Mouse (Mus musculus): Measurements from ENCODE around the gene Mylpf. TPM values are rescaled to one million over a fixed set of nuclear protein-coding genes. Genes with fewer than 3 reads are reported as not detected.

Mylpf gene
- total RNA-seq, 1 experiment: 498 TPM

- Histone ChIP-seq H3K27ac (ENCODE audit: insufficient read depth, low read depth, low read length, poor library complexity, severe bottlenecking) (peak overlapping the region; percentile 30), H3K4me3 (ENCODE audit: insufficient read depth in 1 of 2, low read depth in 1 of 2, low read length in 2 of 2, poor library complexity in 1 of 2, severe bottlenecking in 1 of 2) (peak overlapping the region; percentile 18 to 55), H3K9me3 (ENCODE audit: control insufficient read depth, insufficient read depth, low read depth, low read length) (no peaks in the 10 kb centered on the region), H3K4me1 (ENCODE audit: control insufficient read depth in 2 of 2, insufficient read depth in 2 of 2, low read length in 2 of 2, poor library complexity in 1 of 2) (peaks cover 18 to 21% of the 10 kb centered on the region in 2 experiments), H3K9ac (ENCODE audit: insufficient read depth, low read depth, low read length, poor library complexity, severe bottlenecking) (peak overlapping the region; percentile 67), H3K36me3 (ENCODE audit: control insufficient read depth, insufficient read depth, low read length, poor library complexity, severe bottlenecking) (peaks cover 18% of the 10 kb centered on the region)
- TF ChIP-seq ZNF384 (IDR thresholded peaks at IDR 0.05; ENCODE audit: low read depth, low read length) (no peak), ZC3H11A (IDR thresholded peaks at IDR 0.05; ENCODE audit: borderline replicate concordance, low read depth, low read length) (no peak), MAFK (IDR thresholded peaks at IDR 0.05; ENCODE audit: insufficient read depth, low read depth, low read length) (no peak), CHD2 (IDR thresholded peaks at IDR 0.05; ENCODE audit: low read depth, low read length) (no peak), HCFC1 (IDR thresholded peaks at IDR 0.05; ENCODE audit: borderline replicate concordance, insufficient read depth, low read length) (no peak)
- in situ Hi-C loops (cut with MboI; ENCODE audit: low sequenced_read_pairs in 2 of 2, unreplicated experiment in 2 of 2): no loop called here
- DNase-seq (ENCODE audit: low read depth, low spot score): no peak
Observed at GRCm38 (mm10) chr7:127217901-127218642, 9.4 kb downstream of the Mylpf start.

GRCm38 (mm10) chr7:127218670-127219069, 10.0 kb downstream of the Mylpf start:
- no peak for DNase-seq (ENCODE audit: low read depth, low spot score)
- no peaks in the 10 kb centered on the region for H3K9me3 ChIP-seq (ENCODE audit: control insufficient read depth, insufficient read depth, low read depth, low read length)
- peak overlapping the region; percentile 67; the same call in 1 of the 2 replicates for H3K9ac ChIP-seq (ENCODE audit: insufficient read depth, low read depth, low read length, poor library complexity, severe bottlenecking)
- TF ChIP-seq ZNF384 (IDR thresholded peaks at IDR 0.05; ENCODE audit: low read depth, low read length) (no peak), MAFK (IDR thresholded peaks at IDR 0.05; ENCODE audit: insufficient read depth, low read depth, low read length) (no peak), HCFC1 (IDR thresholded peaks at IDR 0.05; ENCODE audit: borderline replicate concordance, insufficient read depth, low read length) (no peak), ZC3H11A (IDR thresholded peaks at IDR 0.05; ENCODE audit: borderline replicate concordance, low read depth, low read length) (no peak), CHD2 (IDR thresholded peaks at IDR 0.05; ENCODE audit: low read depth, low read length) (no peak)
- peak overlapping the region; percentile 30; the same call in 1 of the 2 replicates for H3K27ac ChIP-seq (ENCODE audit: insufficient read depth, low read depth, low read length, poor library complexity, severe bottlenecking)
- H3K4me1 ChIP-seq (ENCODE audit: control insufficient read depth in 2 of 2, insufficient read depth in 2 of 2, low read length in 2 of 2, poor library complexity in 1 of 2): peaks cover 20 to 21% of the 10 kb centered on the region in 2 experiments
- in situ Hi-C loops (cut with MboI; ENCODE audit: low sequenced_read_pairs in 2 of 2, unreplicated experiment in 2 of 2): no loop called here
- H3K36me3 ChIP-seq (ENCODE audit: control insufficient read depth, insufficient read depth, low read length, poor library complexity, severe bottlenecking): peaks cover 18% of the 10 kb centered on the region
- peak overlapping the region in 1 of 2 experiments; percentile 55; a peak in 2 of 4 replicates for H3K4me3 ChIP-seq (ENCODE audit: insufficient read depth in 1 of 2, low read depth in 1 of 2, low read length in 2 of 2, poor library complexity in 1 of 2, severe bottlenecking in 1 of 2)

GRCm38 (mm10) chr7:127220440-127220839, 11.8 kb downstream of the Mylpf start:
- in situ Hi-C loops (cut with MboI; ENCODE audit: low sequenced_read_pairs in 2 of 2, unreplicated experiment in 2 of 2): no loop called here
- no peak overlapping the region for H3K27ac ChIP-seq (ENCODE audit: insufficient read depth, low read depth, low read length, poor library complexity, severe bottlenecking)
- no peak overlapping the region for H3K9ac ChIP-seq (ENCODE audit: insufficient read depth, low read depth, low read length, poor library complexity, severe bottlenecking)
- TF ChIP-seq ZC3H11A (IDR thresholded peaks at IDR 0.05; ENCODE audit: borderline replicate concordance, low read depth, low read length) (no peak), MAFK (IDR thresholded peaks at IDR 0.05; ENCODE audit: insufficient read depth, low read depth, low read length) (no peak), ZNF384 (IDR thresholded peaks at IDR 0.05; ENCODE audit: low read depth, low read length) (no peak), CHD2 (IDR thresholded peaks at IDR 0.05; ENCODE audit: low read depth, low read length) (no peak), HCFC1 (IDR thresholded peaks at IDR 0.05; ENCODE audit: borderline replicate concordance, insufficient read depth, low read length) (no peak)
- DNase-seq (ENCODE audit: low read depth, low spot score): no peak
- H3K4me1 ChIP-seq (ENCODE audit: control insufficient read depth in 2 of 2, insufficient read depth in 2 of 2, low read length in 2 of 2, poor library complexity in 1 of 2): peaks cover 14 to 21% of the 10 kb centered on the region in 2 experiments
- peaks cover 5% of the 10 kb centered on the region; the same call in 1 of the 2 replicates for H3K36me3 ChIP-seq (ENCODE audit: control insufficient read depth, insufficient read depth, low read length, poor library complexity, severe bottlenecking)
- H3K9me3 ChIP-seq (ENCODE audit: control insufficient read depth, insufficient read depth, low read depth, low read length): no peaks in the 10 kb centered on the region
- no peak overlapping the region for H3K4me3 ChIP-seq (ENCODE audit: insufficient read depth in 1 of 2, low read depth in 1 of 2, low read length in 2 of 2, poor library complexity in 1 of 2, severe bottlenecking in 1 of 2)

GRCm38 (mm10) chr7:127223106-127223505, 14.4 kb downstream of the Mylpf start:
- TF ChIP-seq CHD2 (IDR thresholded peaks at IDR 0.05; ENCODE audit: low read depth, low read length): no peak
- no peak for TF ChIP-seq HCFC1 (IDR thresholded peaks at IDR 0.05; ENCODE audit: borderline replicate concordance, insufficient read depth, low read length)
- no peak for TF ChIP-seq ZC3H11A (IDR thresholded peaks at IDR 0.05; ENCODE audit: borderline replicate concordance, low read depth, low read length)
- Histone ChIP-seq H3K9ac (ENCODE audit: insufficient read depth, low read depth, low read length, poor library complexity, severe bottlenecking) (no peak overlapping the region), H3K4me1 (ENCODE audit: control insufficient read depth in 2 of 2, insufficient read depth in 2 of 2, low read length in 2 of 2, poor library complexity in 1 of 2) (peaks cover 10 to 20% of the 10 kb centered on the region in 2 experiments; a peak in 3 of 4 replicates), H3K36me3 (ENCODE audit: control insufficient read depth, insufficient read depth, low read length, poor library complexity, severe bottlenecking) (peaks cover 2% of the 10 kb centered on the region; the same call in 1 of the 2 replicates), H3K9me3 (ENCODE audit: control insufficient read depth, insufficient read depth, low read depth, low read length) (no peaks in the 10 kb centered on the region), H3K4me3 (ENCODE audit: insufficient read depth in 1 of 2, low read depth in 1 of 2, low read length in 2 of 2, poor library complexity in 1 of 2, severe bottlenecking in 1 of 2) (no peak overlapping the region; a peak in 1 of 4 replicates), H3K27ac (ENCODE audit: insufficient read depth, low read depth, low read length, poor library complexity, severe bottlenecking) (peak overlapping the region; percentile 86)
- no peak for DNase-seq (ENCODE audit: low read depth, low spot score)
- in situ Hi-C loops (cut with MboI; ENCODE audit: low sequenced_read_pairs in 2 of 2, unreplicated experiment in 2 of 2): no loop called here
